Mouse (Mus musculus) telencephalon, adult 2 months (tissue): ENCODE measurements around the gene Sec22c.
A peak's percentile ranks its signal among the peaks of the same experiment; 100 is the strongest.

Source experiments
- DNase-seq: peaks from one replicate; pipeline ENCODE4 v3.0.0-alpha.2; 2011; ENCODE audit warnings: low read depth, low spot score

Sec22c gene

GRCm38 (mm10) chr9:121694736-121695135, 10.6 kb downstream of the Sec22c start:
- no peak for DNase-seq

- DNase-seq = no peak
Measured at GRCm38 (mm10) chr9:121690734-121691133, 14.6 kb downstream of the Sec22c start.

GRCm38 (mm10) chr9:121690200-121690651, 15.1 kb downstream of the Sec22c start:
- peak; percentile 80 for DNase-seq

DNA sequence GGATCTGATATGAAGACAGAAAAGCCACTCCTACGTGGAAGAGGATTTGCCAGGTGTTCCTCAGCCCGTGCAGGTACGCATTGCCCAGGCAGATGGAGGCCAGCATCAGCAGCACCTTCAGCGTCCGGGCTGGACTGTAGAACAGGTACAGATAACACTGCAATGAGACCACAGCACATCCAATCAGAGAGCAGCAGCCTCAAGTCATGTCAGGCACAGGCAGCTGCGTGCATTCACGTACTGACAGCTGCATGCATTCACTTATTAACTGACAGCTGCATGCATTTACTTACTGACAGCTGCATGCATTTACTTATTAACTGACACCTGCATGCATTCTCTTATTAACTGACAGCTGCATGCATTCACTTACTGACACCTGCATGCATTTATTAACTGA, 20.6 kb downstream of the Sec22c start:
- DNase-seq = no peak

DNA sequence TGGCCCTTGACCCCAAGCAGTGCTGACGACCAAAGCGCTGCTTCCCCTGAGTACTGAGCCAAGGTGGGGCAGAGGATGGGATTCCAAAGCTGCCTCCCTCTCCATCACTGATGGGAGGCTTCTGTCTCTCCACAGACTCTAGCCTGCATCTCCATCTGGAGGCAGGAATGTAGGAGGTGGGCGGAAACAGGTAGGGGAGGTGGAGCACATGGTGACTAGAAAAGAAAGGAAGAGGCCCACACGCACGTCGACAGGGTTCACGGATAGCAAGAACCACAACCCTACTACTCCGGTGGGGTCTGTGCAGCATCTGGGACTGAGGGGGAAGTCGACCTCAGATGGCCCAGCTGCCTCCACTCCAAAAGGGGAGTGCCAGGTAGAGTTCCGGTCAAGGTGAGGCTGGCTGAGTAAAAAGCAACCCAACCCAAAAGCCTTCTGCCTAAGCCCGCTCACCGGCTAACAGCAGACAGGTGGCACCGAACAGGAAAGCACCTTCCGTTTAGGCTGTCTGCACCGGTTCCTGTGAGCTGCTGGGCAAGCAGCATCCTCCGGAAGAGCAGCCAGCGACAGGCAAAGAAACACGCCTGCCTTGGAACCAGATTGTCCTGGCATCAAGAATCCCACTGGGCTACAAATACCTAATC, 23.1 kb downstream of the Sec22c start:
- no peak for DNase-seq

DNA sequence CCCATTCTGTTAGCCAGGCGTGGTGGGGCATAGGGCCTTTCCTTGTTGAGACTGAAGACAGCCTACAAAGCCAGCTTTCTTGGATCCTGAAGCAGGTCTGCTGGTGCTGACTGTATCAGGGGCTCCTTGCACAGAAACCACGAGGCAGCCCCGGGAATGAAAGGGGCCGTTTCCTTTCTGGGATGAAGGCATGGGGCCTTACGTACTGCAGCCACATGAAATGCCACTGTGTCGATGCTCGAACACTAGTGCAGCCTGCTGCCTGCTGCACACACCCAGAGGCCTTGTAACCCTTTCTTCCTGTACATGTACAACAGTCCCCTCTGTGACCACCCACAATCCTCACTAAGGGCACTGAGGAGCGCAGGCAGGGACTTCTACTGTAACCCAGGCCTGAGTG, 24.1 kb downstream of the Sec22c start:
- no peak for DNase-seq

GRCm38 (mm10) chr9:121679549-121679948, 25.7 kb downstream of the Sec22c start:
- DNase-seq = no peak

- no peak for DNase-seq
Measured at GRCm38 (mm10) chr9:121677476-121677875, 27.8 kb downstream of the Sec22c start.

DNA sequence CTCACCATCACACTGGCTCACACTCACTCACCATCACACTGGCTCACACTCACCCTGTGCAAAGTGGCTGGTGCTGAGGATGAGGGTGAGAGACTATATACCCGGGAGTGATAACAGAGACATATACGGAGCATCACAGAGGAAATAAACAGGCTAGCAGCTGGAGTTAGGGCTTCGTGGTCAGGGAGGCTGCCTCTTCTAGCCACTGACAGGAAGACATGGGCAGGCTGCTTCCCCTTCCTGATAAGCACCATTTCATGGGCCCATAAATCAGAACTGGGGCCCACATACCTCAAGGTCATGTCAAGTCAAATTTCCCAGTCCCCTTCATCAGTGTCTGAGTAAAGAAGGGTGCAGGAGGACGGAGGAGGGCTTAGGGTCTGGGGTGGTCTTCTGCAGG, 28.2 kb downstream of the Sec22c start:
- DNase-seq = no peak

DNA sequence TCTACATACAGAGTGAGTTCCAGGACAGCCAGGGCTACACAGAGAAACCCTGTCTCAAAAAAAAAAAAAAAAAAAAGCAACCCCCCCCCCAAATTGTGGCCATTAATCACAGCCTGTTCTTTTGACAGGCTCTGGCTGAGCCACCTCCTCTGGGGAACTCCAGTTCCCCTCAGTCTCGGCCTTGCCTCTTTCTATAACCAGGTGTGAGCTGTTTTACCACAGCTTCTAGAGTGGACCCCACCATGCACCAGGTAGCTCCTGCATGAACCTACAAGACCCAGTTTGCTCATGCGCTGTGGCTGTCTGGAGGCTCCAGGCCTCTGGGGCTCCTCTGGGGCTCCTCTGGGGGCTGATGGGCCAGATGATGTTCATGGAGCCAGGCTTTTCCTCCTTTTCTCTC, 29.7 kb downstream of the Sec22c start:
- DNase-seq = no peak

GRCm38 (mm10) chr9:121675011-121675410, 30.3 kb downstream of the Sec22c start:
- no peak for DNase-seq

- no peak for DNase-seq
Measured at GRCm38 (mm10) chr9:121673716-121674115, 31.6 kb downstream of the Sec22c start.

GRCm38 (mm10) chr9:121672311-121672710, 33.0 kb downstream of the Sec22c start:
- no peak for DNase-seq

GRCm38 (mm10) chr9:121671300-121671699, 34.0 kb downstream of the Sec22c start:
- DNase-seq = no peak

DNA sequence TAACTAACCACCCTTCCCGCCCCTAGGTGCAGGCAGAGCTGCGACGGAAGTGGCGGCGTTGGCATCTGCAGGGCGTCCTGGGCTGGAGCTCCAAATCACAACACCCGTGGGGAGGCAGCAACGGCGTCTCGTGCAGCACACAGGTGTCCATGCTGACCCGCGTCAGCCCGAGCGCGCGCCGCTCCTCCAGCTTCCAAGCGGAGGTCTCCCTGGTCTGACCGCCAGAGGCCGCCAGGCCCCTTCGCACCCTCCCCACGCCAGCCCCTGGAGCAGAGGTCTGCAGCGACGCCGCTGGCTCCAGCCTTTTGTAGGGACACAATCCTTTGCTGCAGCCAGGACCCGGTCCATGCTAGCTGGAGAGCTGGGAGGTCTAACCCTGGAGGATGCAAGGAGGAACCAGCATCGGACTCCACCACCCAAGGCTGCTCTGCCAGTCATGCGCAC, 35.9 kb downstream of the Sec22c start:
- no peak for DNase-seq

DNA sequence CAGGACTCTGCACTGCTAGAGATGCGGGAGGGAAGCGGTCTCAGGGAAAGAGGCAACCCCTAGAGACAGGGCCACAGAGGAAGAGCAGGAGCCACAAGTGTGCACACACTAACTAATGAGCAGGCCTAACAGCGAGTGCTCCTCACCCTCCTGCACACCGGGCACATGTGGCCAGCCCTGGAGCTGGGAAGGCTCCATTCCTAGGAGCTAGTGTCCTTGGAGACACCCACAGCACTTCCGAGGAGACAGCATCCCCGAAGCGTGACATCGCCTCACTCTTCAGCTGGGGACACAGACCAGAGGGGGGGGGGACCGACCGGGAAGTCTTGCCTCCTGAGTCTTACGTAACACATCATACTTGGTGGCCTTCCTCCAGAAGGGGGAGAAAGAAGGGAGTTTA, 37.5 kb downstream of the Sec22c start:
- DNase-seq = no peak

DNA sequence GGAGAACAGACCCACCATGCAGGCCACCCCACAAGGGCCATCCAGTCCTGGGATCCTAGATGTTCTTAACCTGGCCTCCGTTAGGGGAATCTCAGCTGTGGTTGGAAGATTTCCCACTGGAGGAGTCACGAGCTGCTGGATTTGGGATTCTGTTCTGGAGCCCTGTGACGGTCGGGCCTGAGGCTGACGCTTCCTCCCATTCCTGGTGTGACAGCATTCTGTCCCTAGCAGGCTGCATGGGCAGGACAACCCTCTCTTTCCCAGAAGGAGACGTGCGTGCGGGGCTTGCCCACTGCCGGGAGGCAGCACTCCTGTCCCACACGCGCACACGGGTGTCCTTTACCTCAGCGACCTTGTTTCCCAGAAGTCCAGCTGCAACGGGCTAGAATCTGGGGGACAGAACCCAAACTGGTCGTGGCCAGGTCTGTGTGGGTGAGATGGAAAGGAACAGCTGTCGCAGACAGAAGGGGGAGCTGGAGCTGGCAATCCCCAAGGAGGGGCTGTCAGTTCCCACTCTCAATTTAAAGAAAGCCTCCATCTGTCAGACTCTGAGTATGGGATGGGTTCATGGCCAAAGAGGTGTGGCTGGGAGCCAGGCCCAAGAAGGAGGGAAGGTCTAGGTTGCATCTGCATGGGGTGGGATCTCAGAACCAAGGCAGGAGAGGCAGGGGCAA, 38.2 kb downstream of the Sec22c start:
- DNase-seq = peak; percentile 77

DNA sequence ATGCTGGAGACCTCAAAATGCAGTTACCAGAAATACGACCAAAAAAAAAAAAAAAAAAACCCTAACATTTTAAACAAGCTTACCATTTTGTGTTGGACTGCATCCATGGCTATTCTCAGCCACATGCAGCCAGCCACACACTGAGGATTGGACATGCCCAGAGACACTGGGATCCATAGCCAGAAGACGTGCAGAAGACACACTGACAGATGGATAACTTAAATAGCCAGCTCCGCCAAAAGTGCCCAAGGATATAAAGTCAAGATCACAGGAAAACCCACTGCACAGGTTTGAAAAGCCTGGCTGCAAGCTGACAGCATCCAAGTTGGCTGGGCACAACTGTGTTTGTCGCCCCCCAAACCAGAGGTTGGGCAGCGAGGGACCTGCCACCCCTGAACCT, 41.2 kb downstream of the Sec22c start:
- peak; percentile 77 for DNase-seq

DNA sequence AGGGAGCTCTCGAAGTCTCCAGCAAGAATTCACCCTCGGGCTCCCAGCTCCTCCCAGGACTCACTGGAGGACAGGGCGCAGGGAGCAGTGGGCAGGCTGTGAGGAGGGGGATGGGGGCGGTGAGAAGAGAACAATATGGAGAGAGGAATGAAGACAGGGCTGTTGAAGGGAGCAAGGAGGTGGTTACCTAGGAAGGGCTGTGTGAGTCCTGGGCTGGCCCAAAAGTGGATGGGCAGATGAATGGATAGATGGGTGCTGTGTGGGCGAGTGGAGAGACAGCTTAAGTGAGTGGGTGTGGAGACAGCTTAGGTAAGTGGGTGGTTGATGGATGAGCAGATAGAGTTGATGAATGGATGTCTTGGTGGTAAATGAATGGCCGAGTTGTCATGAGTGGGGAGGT, 41.8 kb downstream of the Sec22c start:
- DNase-seq = no peak

GRCm38 (mm10) chr9:121659791-121660190, 45.5 kb downstream of the Sec22c start:
- DNase-seq = no peak

- DNase-seq = no peak
Measured at GRCm38 (mm10) chr9:121658248-121658647, 47.0 kb downstream of the Sec22c start.

DNA sequence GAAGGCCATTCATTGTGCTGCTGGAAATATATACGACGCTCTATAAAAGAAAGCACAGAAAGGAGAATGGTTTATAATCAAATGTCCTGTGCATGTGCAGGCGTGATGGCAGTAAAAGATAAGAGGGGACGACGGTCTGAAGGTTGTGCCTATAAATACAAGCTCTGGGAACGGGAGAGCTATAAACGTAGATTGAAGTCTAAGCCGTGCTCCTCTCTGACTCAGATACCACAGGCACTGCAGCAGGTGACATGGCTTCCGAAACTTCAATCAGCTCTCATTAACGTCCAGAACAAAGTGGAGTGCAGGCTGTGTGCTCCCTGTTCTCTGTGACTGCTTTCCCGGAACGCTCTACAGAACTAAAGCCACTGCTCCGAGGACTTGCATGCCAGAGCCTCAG, 48.1 kb downstream of the Sec22c start:
- no peak for DNase-seq

GRCm38 (mm10) chr9:121656322-121656721, 49.0 kb downstream of the Sec22c start:
- DNase-seq = no peak
